Mouse (Mus musculus): Measurements from ENCODE around the gene Cilp2.
A peak's percentile ranks its signal among the peaks of the same experiment; 100 is the strongest.

Gene Cilp2

DNA sequence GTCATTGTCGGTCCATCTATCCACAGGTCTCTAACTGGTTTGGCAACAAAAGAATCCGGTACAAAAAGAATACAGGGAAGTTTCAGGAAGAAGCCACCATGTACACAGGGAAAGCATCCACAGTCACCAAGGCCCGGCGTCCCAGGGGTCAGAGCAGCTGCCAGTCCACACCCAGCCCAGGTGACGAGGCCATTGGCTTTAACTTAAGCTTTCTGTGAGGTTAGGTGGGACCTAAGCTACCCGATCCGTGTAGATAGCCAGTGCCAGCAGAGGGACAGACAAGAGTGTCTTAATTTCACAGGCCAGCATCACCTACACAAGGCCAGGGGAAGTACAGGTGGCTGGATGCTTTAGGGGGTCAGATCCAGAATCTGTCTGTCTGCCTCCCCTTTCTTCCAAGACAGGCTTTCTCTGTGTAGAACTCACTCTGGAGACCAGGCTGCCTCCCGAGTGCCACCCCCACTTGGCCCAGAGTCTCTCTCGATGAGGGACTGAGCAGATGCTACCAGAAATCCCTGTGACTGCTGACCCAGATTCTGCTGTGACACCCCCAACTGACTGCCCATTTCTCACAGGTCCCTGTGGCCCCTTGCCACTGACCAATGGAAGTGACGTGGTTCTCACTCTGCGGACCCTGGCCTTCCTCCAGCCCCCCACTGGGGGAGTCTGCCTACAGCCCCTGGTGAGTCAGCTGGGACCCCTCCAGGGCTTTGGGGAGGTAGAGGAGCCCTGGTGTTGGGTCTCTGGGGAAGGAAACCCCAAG is 17.3 kb downstream of the Cilp2 start:
- peak; percentile 74 for DNase-seq

DNA sequence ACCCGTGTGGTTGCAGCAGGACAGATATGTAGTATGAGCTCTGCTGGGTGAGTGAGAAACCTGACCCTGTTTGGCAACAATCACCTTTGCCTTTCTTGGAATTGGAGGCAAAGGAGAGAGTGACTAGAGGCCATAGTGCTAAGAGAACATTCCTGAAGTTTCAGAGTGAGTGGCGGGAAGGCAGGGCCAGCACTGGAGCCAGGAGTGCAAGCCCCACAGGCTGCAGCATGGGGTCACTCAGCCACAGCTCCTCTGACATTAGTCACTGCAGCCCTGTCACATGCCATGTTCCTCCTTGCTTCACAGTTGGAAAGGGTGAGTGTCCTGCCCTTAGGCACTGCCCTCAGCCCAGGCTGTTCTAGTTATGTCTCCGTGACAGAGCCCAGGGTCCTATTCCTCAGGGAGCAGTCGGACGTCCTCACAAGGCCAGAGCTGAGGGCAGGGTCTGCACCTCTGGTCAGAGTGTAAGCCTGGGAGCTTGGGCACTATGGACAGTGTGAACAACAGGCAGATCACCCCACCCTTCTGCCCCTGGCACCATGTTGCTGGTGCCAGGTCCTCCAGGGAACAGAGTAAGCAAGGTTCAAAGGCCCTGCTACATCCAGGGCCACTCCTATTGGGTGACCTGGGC is 19.7 kb downstream of the Cilp2 start:
- no peak for DNase-seq

DNA sequence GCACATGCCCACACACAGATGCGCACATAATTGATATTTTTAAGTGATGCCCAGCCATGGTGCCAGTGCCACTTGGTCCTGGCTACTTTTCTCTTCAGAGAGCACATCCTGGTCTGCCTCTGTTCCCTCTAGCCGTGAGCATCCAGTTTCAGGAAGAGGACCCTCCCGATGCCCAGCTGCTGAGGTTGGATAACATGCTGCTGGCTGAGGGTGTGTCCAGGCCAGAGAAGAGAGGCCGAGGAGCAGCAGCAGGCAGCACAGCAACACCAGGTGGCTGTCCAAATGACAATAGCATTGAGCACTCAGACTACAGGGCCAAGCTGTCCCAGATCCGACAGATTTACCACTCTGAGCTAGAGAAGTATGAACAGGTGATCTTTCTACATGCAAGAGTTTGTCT is 23.3 kb downstream of the Cilp2 start:
- no peak for DNase-seq

DNA sequence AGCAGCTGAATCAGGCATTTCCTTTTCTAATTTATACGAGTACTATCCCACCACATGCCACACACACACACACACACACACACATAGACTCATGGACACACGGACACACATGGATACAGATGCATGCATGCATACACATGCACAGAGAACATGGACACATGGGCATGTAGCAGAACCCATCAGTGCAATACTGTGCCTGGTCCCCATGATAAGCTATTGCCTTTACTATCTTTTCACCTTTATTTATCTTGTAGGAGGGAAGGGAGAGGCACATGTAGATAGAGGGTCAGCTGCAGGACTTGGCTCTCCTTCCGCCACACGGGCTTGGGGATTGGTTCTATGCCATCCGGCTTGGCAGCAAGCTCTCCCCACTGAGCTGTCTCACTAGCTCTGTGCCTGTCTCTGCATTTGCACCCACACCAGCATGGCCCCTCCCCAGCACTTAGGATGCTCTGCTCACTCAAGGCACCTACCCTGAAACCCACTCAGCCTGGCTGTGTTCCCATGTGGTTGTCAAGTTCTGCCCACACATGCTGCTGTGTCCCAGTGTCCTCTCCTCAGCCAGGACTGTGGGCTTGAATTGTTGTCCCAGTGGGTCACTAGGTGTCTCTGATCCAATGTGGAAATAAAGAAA is 24.0 kb downstream of the Cilp2 start:
- DNase-seq = no peak

DNA sequence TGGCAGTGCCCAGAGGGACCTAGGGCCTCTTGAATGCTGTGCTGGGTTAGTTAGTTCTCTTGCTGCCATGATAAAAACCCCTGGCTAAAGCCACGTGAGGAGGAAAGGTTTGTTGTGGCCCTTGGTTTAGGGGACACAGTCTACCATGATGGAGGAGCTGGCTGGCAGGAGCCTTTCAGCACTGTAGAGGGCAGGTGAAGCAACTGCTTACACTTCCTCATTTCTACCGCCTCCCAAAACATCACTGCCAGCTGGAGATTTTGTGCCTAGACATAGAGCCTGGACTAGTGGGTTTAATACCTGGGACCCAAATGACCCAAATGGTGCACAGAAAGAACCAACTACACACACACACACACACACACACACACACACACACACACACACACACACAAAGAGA is 26.2 kb downstream of the Cilp2 start:
- no peak for DNase-seq

DNA sequence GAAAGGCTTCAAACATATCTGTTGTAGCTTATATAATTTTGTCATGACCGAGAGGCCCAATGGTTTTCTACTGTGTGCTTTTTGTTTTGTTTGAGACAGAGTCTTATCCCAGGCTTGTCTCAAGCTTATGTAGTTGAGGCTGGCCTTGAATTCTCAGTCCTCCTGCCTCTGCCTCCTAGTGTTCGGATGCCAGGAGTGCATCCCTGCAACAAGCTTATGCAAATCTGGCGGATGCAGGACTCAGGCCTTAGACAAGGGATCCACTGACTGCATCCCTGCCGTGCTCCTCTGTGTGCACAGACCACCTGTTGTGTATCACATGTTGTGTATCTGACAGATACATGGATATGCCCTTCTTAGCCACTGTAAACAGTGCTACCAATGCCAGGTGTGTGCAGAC is 26.7 kb downstream of the Cilp2 start:
- DNase-seq = no peak

DNA sequence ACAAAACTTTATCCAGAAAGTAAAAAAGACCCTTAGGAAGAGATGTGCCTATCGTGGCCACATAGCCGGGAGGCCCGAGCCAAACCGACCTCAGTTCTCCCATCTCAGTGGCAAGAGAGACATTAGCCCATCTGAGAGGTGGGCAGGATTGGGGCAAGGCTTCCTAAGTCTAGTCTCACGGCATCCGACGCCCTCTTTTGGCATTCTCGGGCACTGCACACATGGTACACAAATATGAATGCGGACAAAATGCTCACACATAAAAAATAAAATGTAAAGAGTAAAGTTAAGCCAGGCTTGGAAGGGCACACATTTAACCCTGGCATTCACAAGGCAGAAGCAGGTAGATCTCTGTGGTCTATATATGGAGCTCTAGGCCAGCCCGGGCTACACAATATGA is 33.6 kb downstream of the Cilp2 start:
- DNase-seq = no peak

DNA sequence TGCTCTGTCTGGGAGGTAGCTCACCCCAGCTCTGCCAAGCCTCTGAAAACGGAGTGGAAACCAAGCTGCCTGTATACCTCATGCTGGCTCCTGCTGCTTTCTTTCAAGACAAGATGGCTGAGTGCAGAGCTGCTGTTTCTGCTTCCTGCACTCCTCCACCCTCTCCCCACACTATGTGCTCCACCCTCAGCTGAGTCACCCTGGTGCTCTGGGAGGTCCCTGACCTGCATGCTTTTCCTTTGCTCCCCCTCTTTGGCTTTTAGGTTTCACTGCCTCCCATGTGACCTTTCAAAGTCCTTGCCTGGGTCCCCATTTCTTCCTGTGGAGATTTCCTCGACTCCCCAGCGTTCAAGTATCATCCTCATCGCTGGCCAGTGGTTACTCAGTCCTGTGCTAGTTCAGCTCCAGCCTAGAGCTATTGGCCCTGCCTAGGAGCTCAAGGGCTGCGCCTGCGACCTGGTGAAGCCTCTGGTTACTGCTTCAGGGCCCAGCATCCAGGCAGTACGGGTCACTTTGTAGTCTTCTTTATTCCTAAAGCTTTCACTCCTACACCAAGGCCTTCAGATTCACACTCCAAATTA is 36.5 kb downstream of the Cilp2 start:
- DNase-seq = no peak

DNA sequence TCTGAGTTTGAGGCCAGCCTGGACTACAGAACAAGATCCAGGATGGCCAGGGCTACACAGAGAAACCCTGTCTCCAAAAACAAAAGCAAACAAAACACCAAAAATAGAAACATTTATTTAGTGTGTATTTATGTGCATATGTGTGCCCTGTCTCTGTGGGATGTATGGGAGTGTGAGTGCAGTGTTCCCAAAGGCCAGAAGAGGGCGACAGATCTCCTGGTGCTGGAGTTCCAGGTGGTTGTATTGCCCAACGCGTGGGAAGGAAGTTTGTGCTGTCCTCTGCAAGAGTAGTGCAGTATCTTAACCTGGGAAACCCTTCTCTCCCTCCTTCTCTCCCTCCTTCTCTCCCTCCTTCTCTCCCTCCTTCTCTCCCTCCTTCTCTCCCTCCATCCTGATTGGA is 37.6 kb downstream of the Cilp2 start:
- DNase-seq = no peak

DNA sequence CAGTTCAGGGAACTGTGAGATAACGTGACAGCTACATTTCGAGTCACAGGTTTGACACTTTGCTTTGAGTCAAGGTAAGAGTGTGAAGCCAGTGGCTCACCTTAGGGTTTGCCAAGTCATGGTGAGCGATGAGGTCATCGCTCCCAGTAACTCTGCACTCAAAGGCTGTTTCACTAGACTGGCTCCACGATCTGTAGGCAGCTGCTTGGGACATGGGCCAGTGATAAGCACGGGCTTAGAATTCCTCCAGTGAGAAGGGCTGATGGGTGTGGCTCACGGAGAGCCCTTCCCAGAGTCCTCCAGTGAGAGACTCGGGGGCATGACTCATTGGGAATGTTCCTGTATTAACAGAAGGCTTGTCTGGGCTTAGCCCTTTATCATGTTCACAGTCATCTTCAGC is 38.5 kb downstream of the Cilp2 start:
- DNase-seq = no peak

DNA sequence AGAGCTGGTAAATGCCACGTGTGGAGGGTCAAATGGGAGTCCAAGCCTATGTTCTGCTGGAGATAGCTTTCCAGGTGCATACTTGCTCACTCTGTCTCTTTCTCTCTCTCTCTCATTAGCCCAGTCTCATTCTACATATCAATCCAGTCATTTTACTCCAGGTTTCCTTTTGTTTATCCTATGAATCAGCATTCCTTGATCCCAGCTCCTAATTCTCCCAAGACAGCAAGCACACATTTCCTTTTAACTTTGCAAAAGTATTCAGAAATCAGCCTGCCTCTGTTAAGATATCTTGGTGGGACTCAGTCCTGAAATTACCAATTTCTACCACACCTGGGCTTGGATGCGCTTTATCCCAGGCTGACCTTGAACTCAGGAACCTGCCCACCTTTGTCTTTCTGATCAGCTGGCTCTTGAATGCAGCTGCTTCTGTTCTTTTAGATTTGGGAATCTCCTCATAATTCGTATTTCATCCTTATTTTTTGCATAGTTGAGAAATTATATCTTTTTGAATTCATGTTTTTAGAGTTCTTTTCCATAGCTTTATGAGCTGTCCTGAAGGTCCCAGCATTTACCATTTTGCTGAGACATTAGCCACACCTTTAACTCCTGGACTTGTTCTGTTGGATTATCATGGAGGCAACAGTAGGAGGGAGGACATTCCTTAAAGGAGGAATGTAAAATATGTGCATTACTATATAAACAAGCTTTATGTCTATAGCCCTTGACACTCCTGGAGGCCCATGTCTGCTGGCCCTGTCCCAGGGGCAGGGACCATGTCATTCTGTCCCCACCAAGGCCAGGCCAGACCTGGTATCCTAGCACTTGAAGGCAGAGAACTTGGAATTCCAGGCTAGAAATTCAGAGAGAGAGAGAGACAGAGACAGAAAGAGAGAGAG is 40.1 kb downstream of the Cilp2 start:
- DNase-seq = no peak

DNA sequence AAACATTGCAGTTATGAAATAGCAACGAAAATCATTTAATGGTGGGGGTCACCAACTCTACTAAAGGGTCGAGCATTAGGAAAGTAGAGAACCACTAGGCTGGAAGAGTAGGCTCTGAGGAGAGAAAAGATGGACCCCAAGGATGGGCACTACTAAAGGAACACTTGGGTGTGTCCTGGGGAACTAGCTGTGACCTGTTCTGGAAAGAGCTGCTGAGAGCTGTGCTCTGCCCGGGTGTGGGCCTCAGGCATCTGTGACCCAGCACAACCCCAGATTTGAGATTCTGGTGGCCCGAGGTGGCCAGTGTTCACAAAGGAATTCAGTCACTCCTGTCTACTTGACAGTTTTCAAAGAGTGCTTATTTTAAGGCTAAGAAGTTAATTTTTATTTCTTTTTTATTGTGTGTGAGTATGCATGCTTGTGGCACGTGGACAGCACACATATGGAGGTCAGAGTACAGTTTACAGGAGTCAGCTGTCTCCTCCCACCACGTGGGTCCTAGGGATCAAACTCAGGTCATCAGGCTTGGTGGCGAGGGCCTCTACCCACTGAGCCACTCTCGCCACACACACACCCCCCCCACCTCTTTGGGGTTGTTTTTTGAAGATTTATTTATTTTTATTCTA is 50.3 kb downstream of the Cilp2 start:
- DNase-seq = no peak

DNA sequence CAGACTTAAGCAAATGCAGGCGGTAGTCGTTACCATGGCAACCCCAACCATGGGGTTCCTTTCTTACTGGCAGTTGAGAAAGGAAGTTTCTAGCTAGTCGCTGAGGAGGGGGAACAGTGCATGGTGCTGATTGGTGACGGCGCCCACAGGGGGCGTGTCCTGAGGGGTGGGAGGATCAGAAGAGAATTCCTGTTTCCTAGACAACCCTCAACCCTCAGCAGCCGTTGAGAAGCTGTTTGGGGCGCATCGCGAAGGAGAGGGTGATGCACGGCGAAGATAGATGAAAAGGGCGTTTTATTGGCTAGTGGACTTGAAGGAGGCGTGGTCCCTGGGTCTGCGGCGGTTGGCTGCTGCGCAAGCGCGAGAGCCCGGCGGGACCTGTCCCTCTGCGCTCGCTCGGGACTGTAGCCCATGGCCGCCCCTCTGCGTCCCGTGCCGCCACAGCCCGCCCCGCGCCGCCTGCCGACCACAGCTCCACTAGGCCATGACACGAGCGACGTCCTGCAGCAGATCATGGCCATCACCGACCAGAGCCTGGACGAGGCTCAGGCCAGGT is 55.1 kb downstream of the Cilp2 start, which contains the start of gene Pbx4:
Gene Pbx4 (plus strand): TSS at position 194 of the 556 bp plus-strand sequence.
- DNase-seq = peak; percentile 85
